Mouse (Mus musculus): Measurements from ENCODE around the gene Faim2.

DNA sequence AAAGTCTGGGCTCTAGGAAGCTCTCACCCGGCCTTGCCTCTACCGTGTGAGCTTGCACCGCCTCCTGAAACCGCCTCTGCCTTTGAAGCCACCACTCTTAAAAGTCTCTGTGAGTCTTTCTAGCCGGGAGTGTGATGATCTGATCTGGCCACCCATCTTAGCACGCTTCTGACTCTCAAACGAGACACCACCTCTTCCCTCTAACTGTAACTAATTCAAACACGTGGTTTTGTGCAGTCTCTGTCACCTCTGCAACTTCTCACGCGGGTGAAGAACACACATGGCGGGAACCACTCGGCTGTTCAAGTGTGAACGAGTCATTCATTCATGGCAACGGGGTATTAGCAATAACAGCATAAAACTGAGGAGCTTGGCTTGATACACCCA is 56.3 kb downstream of the Faim2 start:
- TF ChIP-seq CTCF (IDR thresholded peaks at IDR 0.05; ENCODE audit: extremely low read depth, insufficient read depth, low read length) = no peak
- TF ChIP-seq POLR2A (IDR thresholded peaks at IDR 0.05; ENCODE audit: extremely low read depth, insufficient read depth, low read length) = no peak
